Mouse (Mus musculus) liver, postnatal 0 days (tissue): ENCODE data around the gene Ralgapa2.

Experiments
- CTCF ChIP-seq: sonication (generic); IDR thresholded peaks from 2 replicates; pipeline ENCODE4 v1.5.1; 2016; ENCODE audit warnings: antibody characterized with exemption, low read depth
- EP300 ChIP-seq: IDR thresholded peaks from 2 replicates; pipeline ENCODE4 v1.6.1; 2016; ENCODE audit warnings: antibody characterized with exemption, low read depth, mild to moderate bottlenecking

DNA sequence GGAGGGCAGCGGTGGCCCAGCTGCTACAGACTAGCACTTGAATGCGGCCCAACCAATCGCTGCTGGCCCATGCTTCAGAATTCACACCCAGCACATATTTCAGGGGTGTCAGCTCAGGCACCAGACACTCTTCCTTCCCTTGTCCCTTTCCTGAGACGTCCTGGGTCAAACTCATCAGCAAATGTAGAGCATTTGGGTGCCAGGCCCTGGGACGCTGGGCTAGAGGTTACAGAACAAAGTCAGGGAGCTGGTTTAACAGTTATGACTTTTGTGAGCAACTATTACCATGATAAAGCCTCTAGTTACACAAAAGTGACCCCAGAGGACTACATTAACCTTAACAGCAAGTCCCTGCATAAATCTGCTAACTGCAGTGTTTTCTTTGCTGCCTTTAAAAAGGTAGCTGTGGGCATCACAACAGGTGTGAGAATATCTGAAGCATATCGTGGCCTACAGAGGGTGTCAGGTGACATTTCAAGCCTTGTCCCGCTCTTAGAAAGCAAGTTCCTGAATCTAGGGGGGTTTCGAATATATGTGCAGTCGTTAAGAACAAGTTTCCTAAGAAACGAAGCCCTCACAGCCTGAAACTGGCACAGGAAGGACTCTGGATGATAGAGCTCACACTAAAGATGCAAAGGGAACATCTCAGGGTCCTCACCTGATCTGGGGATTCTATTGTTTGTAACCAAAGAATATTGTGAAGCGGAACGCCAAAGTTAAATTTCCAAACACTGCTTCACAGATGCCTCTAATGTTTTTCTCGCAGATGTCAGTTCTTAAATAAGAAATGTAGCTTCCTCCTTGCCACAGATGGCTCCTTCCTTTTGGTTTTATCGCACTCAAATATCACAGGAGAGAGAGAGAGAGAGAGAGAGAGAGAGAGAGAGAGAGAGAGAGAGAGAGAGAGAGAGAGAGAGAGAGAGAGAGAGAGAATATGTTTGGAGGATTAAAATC lies 295.8 kb downstream of the Ralgapa2 start:
- TF ChIP-seq CTCF (no peak), EP300 (no peak)
